Mouse (Mus musculus) 3T3-L1 (cell line): Measurements from ENCODE around the gene Rbak.

Experiments used
- DNase-seq: peaks from one replicate; pipeline ENCODE4 v3.0.0-alpha.2; 2015; ENCODE audit warnings: low read depth, low spot score

Gene Rbak

DNA sequence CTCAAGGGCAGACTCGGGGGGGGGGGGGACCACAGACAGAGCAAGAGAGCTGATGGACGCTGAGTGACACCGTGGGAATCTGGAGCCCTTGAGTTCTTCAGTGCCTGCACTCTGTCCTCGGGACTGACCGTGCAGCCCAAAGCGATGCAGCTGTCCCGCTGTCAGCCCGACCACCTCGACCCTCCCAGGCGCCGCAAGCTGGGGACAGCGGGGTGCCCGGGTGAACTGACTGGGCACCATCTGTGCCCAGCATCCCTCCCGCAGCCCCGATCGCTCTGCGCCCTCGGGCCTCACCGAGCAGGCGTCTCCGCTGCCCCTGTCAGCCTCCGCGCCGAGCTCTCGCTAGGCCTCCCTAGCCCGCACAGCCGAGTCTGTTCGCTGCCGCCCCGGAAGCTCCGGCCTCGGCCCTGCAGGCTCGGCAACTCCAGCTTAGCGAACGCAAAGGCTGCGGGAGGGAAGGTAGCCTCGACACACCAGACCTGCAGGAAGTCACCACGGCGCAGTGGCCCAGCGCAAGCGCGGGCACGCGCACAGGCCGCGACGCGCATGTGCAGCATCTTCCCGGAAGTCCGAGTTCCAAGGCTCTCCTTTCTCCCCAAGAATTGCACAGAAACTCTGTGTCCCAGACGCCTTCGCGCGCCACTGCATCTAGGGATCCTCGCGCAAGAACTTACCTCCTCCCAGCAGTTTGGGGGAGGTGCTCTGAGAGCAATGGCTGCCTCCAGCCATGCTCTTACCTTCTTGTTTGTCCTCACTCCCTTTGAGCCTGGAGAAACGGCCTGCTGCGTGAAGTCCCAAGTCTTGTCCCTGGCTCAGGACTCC, at the start of gene Rbak, which contains the start of gene Spdye4b:
Gene Rbak (minus strand): TSS at position 521 of the 822 bp plus-strand sequence.
Gene Spdye4b (plus strand): TSS at position 763 of the 822 bp plus-strand sequence.
- DNase-seq, result peak; percentile 99

- no peak for DNase-seq
Measured at GRCm38 (mm10) chr5:143226790-143227189, 46.2 kb upstream of the Rbak start, which contains the start of gene Spdye4a. TSS of gene Spdye4a (minus strand) at chr5:143226890.

DNA sequence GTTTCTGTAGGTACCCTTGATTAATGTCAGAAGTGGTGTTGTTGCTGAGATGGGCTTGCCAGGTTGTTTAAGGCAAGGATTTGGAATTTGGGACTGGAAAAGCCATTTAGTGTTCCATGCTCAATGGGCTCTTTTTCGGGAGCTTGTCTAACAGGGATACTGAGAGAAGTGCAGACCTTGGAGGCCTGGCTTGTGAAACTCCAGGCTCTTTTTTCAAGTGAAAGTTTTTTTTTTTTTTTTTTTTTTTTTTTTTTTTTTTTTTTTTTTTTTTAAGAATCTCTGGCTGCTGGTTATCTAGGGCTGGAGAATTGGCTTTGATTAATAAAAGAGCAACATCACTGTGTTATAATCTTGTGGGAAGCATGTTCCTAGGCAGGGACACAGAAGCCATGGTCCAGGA, 41.7 kb upstream of the Rbak start:
- no peak for DNase-seq

DNA sequence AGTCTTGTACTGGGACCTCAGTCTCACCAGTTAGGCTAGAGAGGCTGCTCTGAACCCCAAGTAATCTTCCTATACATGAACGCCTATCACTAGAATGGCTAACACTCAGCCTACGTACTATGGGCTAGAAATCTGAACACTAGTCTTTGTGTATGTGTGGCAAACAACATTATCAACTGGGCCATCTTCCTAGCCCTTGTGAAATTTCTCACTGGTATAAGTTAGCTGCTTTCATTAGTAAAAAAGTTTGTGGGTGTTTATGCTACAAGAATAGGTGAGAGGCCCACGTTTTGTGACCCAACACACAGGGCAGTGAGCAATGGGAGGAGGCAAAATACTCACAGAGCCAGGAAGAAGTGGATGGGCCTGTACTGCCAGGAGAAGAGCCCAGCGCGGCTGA, 40.4 kb upstream of the Rbak start:
- no peak for DNase-seq

DNA sequence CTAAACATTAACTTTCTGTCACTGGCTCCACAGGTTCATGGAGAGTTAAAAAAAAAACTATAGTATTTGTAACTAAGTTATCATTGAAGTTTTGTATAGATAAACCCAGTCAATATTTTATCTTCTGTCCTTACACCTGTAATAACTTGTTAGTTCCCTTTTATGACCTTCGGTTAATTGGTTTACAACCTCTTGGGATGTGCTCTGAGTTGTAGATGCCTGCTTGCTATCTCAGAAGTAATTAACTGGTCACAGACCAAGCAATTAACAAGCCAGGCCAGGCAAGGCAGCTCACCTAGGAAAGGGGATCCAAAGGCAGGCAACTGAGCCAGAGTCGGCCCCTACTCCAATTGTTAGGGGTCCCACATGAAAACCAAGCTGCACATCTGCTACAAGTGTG, 33.3 kb upstream of the Rbak start:
- DNase-seq, result no peak

DNA sequence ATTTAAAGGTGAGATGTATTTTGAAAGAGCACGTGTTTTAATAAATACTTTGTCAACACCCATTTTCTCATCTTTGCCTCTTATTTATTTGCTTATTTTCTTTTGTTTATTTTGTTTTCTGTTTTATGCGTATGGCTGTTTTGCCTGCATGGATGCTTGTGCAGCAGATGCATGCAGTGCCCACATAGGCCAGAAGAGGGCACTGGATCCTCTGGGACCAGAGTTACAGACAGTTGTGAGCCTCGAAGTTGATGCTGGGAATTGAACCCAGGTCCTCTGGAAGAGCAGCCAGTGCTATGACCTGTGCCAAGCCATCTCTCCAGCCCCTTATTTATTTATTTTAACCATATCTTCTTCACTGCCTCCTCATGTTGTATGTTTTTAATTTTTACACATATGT, 24.4 kb upstream of the Rbak start:
- DNase-seq, result no peak

- peak; percentile 65 for DNase-seq
Measured at GRCm38 (mm10) chr5:143196506-143196905, 15.9 kb upstream of the Rbak start.

- no peak for DNase-seq
Measured at GRCm38 (mm10) chr5:143195166-143195565, 14.6 kb upstream of the Rbak start.

- DNase-seq, result peak; percentile 69
Measured at GRCm38 (mm10) chr5:143194747-143195146, 14.2 kb upstream of the Rbak start.

- DNase-seq, result no peak
Measured at GRCm38 (mm10) chr5:143192806-143193205, 12.2 kb upstream of the Rbak start.

DNA sequence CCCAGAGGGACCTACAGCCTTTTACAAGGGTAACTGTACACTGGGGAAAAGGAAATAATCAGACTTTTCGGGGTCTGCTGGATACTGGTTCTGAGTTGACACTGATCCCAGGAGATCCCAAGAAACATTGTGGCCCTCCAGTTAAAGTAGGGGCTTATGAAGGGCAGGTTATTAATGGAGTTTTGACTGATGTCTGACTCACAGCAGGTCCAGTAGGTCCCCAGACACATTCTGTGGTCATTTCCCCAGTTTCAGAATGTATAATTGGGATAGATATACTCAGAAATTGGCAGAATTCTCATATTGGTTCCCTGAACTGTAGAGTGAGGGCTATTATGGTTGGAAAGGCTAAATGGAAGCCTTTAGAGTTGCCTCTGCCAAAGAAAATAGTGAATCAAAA, 7.4 kb upstream of the Rbak start:
- DNase-seq, result peak; percentile 52

GRCm38 (mm10) chr5:143179179-143179578, 1.4 kb downstream of the Rbak start:
- DNase-seq, result peak; percentile 35

DNA sequence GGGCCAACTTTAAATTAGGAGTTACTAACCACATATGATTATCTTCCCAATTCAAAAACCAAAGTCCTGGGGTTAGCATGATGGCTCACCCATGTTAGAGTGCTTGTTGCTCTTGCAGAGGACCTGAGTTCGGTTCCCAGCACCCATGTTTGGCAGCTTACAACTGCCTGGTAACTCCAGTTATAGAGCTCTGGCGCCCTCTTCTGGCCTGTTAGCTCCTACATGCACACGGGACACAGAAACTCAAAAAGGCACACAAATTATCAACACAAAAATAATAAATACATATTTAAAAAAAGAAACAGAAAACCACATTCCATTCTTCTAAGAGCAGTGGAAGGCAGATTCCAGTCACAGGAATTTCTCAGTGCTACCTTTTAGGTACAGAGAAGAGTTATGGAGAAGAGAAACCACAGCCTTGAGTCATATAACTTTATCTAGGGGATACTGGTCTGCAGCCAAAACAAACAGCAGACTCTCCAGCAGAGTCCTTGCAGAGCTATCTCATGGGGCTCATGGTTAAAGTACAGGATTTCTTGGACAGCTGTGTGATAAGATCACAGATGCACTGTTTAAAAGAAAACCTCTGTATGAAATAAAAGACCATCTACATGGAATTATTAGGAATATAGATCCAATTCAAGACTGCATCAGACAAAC, 2.9 kb downstream of the Rbak start:
- peak; percentile 97 for DNase-seq

- no peak for DNase-seq
Measured at GRCm38 (mm10) chr5:143175970-143176369, 4.6 kb downstream of the Rbak start.

DNA sequence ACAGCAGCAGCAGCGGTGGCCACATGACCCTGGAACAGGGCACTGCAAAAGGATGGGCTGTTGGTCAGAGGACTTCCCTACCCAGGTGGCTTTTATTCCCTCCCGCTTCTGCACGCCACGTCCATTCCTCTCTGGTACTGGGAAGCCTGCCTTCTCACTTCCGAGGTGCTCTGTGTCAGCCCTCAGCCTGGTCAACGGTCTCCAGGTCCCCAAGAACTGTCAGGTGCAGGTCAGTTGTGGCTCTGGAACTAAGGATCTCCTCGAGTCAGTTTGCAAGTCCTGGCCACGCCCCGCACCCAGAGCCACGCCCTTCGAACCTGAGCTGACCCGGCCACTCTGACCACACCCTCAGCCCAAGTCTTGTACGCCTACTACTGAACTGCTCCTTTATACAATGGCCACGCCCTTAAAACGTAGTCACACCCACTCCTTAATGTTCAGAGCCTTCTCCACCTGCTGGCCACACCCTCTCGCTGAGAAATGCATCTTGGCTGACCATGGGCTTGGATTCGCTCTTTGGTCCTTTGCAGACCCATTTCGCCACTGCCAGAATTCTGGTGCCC, 15.0 kb downstream of the Rbak start:
- no peak for DNase-seq

DNA sequence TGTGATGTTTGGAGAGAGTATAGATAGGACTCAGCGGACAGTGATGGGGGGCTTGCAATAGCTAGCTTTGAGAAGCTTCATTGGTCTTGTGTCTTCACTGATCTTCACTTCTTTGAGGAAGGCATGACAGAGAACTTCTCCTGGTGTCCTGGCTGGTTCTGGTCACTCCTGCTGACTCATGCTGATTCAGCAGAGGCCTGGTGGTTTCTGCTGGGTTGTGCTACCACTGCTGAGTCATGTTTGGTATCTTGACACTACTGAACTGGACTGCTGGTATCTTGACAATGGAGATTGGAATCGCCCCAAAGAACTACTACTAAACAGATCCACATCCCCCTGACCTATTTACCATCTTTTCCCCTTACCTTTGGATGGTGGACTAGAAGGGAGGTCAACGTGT, 25.0 kb downstream of the Rbak start:
- peak; percentile 64 for DNase-seq

DNA sequence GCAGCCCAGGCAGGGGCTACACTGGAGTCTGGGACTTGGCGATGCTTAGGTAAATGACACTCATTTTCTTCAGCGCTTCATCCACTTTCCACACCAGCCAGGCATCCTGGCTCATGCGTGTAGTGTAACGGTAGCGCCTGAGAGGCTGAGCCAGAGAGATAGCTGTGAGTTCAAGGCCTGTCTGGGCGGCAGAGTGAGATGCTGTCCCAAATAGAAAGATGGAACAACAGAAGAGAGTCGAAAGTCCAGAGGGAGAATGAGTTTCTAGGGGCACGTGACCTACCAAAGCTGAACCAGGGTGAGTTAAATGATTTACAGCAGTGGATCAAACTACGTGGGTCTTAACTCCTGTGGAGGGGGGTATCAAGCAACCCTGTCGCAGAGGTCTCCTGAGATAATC, 26.8 kb downstream of the Rbak start:
- no peak for DNase-seq

DNA sequence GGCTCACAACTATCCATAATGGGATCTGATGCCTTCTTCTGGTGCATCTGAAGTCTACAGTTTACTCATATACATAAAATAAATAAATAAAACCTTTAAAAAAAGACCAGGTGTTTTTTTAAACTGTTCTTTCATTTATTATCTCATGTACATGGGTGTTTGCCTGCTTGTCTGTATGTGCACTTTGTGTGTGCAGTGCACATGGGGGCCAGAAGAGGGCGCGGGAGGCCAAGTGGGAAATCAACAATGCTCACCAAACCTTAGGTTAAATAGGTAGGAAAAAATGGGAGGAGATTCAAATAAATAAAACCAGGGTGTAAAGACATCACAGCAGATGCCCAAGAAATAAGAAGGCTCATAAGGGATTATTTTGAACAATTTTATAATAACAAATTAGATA, 30.5 kb downstream of the Rbak start:
- no peak for DNase-seq

GRCm38 (mm10) chr5:143149536-143149935, 31.0 kb downstream of the Rbak start:
- no peak for DNase-seq

- no peak for DNase-seq
Measured at GRCm38 (mm10) chr5:143148661-143149060, 31.9 kb downstream of the Rbak start.

DNA sequence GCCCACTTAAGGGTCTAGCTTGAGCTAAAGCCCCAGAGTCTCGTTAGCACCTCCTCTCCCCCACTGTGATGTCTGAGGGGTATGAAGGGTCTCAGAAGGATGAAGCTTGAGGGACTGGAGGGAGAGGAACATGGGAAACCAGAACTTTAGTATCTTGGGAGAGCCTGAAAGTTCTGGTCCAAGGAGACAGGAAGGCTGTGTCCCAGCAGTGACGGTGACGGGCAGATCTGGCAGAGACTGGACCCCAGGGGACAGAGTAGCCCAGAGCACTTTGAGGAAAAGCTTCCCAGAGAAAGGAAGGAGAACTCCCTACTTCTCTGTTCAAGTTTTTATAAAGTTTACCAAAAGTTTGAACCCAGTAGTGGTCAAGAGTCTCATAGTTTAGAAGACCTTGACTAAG, 33.1 kb downstream of the Rbak start, which contains the start of gene Olfr718-ps1:
Gene Olfr718-ps1 (minus strand): TSS at position 101 of the 400 bp plus-strand sequence.
- DNase-seq, result no peak

DNA sequence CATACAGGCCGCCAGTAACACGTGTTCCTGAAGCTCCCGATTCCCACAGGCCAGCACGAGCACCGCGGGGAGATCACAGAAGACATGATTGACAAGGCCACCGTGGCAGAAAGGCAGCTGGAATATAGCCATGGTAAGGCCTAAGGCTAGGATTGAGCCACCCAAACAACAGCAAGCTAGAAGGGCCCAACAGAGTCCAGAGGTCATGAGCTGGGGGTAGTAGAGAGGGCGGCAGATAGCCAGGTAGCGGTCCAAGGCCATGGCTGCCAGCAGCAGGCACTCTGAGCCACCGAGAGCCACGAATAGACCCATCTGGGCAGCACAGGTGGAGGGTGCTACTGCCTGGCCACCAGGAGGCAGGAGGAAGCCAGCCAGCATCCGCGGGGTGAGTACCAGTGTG, 43.0 kb downstream of the Rbak start:
- no peak for DNase-seq

DNA sequence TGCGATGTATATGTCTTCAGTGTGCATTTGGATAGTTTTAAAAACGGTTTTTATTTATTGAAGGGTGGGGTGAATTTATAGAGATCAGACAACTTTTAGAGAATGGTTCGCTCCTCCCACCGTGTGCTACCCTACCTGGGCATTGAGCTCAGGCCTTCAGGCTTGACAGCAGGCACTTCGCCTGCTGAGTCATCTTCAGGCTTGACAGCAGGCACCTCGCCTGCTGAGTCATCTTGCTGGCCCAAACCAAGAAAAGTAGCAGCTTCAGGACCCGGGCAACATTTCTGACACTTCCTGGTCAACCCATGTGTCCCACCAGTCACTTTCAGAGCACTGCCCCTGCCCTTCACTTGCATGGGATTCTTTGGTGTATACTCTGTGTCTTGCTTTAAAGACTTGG, 45.5 kb downstream of the Rbak start:
- DNase-seq, result peak; percentile 76
